Mouse (Mus musculus): Measurements from ENCODE around the gene Mrtfa. TPM values are rescaled to one million over a fixed set of nuclear protein-coding genes. Genes with fewer than 3 reads are reported as not detected.

Gene Mrtfa
- total RNA-seq, 2 experiments from 2014 or later: 58.0 to 66.8 TPM

- intact Hi-C loops (cut with DNase I): no loop called here
Observed at GRCm38 (mm10) chr15:81164560-81165310, 25.8 kb downstream of the Mrtfa start.

DNA sequence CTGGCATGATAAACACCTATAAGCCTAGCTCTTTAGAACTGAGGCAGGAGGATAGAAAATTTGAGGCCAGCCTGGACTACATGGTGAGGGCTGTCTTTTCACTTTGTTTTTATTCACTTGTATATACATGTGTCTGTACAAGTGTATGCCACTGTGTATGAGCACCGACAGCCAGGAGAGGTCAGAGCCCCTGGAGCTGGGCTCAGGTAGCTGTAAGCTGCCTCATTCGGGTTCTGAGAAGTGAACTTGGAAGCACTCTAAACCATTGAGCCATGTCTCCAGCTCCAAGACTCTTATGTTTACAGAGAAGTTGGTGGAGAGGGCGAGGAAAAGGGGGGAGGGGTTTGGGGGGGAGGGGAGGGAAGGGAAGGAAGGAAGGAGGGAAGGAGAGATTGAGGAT, 29.0 kb downstream of the Mrtfa start:
- intact Hi-C loops (cut with DNase I): no loop called here
- no peak for DNase-seq (ENCODE audit: low spot score in 2 of 2)

More at GRCm38 (mm10) chr15:81164560-81165310, 25.8 kb downstream of the Mrtfa start:
- DNase-seq (ENCODE audit: low spot score in 2 of 2): no peak

DNA sequence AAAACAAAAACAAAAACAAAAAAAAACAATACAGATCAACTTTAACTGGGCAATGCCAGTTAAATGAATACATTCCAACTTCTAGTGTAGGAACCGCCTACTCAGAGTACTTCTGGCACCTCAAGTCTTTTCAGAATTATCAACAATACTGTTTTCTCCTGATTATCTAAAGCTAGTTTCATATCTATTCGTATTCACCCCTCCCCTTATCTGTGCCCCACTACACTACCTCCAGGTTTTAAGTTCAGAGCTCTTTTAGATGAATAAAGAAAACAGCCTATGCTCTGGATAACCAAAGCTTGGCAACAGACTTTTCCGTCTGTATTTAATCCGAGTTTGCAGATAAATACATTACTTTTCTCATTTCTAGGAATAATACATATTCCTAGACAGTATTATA, 29.9 kb downstream of the Mrtfa start:
- DNase-seq (ENCODE audit: low spot score in 2 of 2): no peak
- intact Hi-C loops (cut with DNase I): no loop called here

DNA sequence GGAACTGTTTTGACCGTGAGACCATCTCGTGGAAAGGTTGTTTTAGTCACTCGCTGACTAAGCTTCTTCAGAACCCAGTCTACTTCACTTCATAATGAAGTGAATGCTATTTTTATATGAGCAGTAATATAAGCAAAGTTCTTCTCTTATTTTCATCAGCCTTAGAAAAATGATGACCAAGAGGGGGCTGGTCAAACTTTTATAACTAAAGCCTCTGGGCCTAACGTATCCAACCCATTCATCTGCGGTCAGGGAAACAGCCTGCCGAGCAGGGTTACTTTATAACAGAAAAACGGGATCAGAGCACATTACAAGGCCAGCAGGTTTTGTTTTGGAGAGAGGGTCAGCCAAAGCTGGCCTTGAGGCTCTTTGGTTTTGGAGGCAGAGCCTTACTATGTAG, 31.3 kb downstream of the Mrtfa start:
- intact Hi-C loops (cut with DNase I): no loop called here
- DNase-seq (ENCODE audit: low spot score in 2 of 2): no peak

- no peak for DNase-seq (ENCODE audit: low spot score in 2 of 2)
- intact Hi-C loops (cut with DNase I): no loop called here
Observed at GRCm38 (mm10) chr15:81158517-81159120, 31.9 kb downstream of the Mrtfa start.

- DNase-seq (ENCODE audit: low spot score in 2 of 2): no peak
- intact Hi-C loops (cut with DNase I): no loop called here
Observed at GRCm38 (mm10) chr15:81156453-81156852, 34.1 kb downstream of the Mrtfa start.

DNA sequence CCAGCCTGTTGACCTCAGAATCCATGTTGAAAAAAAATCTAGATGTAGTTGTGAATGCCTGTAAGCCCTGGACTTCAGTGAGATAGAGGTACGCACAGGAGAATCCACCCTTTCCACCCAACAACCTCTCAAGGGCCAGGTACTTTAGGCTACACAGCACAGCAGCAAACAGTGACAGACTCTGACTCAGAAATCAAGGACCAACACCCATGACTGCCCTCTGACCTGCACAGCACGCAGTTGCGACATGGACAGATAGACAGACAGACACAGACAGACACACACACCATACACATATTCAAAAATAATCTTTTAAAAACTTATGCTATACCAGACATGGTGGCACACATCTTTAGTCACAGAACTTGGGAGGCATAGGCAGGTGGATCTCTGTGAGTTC, 34.7 kb downstream of the Mrtfa start:
- intact Hi-C loops (cut with DNase I): no loop called here
- no peak for DNase-seq (ENCODE audit: low spot score in 2 of 2)

- intact Hi-C loops (cut with DNase I): no loop called here
- DNase-seq (ENCODE audit: low spot score in 2 of 2): no peak
Observed at GRCm38 (mm10) chr15:81154846-81155624, 35.5 kb downstream of the Mrtfa start.

GRCm38 (mm10) chr15:81141956-81142576, 48.5 kb downstream of the Mrtfa start:
- intact Hi-C loops (cut with DNase I): no loop called here
- DNase-seq (ENCODE audit: low spot score in 2 of 2): no peak

DNA sequence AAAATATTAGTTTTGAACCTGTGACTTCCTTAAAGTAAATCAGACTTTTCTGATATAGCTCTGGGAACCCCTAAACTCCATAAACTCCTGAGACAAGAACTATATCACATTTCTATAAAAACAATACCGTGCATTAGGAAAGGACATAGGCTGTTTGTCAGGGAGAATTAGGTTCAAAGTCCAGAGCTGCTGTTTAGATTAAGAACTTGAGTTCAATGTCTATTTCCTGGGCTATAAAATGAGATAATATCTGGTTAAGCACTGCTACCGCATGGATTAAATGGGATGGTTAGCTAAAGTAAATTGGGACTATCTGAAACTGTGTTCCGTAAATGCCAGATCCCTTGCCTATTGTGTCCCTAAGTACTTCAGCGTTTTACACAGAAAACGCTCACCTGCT, 50.6 kb downstream of the Mrtfa start:
- no peak for DNase-seq (ENCODE audit: low spot score in 2 of 2)
- intact Hi-C loops (cut with DNase I): no loop called here

DNA sequence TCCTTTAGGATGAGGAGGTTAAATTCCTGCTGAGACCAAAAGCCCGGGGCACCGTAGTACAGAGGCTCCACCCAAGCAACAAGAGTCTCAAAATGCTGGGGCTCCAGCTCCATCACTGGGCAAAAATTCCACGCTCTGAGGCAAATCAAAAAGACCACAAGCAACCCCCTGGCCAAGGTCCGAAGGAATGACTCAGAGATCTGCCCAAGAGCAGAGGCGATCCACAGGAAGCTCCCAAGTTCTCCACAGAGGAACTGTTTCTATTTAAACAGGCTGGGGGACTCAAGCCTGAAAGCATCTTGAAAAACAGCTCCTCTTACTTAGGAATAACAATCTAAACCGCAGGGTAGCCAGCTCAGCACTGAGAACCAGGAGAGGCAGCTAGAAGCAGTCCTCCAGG, 53.3 kb downstream of the Mrtfa start:
- intact Hi-C loops (cut with DNase I): no loop called here
- DNase-seq (ENCODE audit: low spot score in 2 of 2): no peak

DNA sequence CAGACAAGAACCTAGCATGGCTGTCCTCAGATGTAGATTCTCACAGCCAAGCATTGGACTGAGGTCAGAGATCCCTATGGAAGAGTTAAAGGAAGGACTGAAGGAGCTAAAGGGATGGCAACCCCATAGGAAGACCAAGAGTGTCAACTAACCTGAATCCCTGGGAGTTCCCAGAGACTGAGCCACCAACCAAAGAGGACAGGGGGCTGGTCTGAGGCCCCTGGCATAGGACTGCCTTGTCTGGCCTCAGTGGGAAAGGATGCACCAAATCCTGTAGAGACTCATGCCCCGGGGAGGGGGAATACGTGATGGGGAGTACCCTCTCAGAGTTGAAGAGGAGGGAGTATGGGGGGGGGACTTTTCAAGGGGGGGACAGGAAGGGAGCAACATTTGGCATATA, 56.8 kb downstream of the Mrtfa start:
- no peak for DNase-seq (ENCODE audit: low spot score in 2 of 2)
- intact Hi-C loops (cut with DNase I): no loop called here

GRCm38 (mm10) chr15:81131152-81131551, 59.4 kb downstream of the Mrtfa start:
- intact Hi-C loops (cut with DNase I): no loop called here
- no peak for DNase-seq (ENCODE audit: low spot score in 2 of 2)

- intact Hi-C loops (cut with DNase I): no loop called here
- DNase-seq (ENCODE audit: low spot score in 2 of 2): peak; percentile 37 to 65
Observed at GRCm38 (mm10) chr15:81129970-81130369, 60.6 kb downstream of the Mrtfa start.

DNA sequence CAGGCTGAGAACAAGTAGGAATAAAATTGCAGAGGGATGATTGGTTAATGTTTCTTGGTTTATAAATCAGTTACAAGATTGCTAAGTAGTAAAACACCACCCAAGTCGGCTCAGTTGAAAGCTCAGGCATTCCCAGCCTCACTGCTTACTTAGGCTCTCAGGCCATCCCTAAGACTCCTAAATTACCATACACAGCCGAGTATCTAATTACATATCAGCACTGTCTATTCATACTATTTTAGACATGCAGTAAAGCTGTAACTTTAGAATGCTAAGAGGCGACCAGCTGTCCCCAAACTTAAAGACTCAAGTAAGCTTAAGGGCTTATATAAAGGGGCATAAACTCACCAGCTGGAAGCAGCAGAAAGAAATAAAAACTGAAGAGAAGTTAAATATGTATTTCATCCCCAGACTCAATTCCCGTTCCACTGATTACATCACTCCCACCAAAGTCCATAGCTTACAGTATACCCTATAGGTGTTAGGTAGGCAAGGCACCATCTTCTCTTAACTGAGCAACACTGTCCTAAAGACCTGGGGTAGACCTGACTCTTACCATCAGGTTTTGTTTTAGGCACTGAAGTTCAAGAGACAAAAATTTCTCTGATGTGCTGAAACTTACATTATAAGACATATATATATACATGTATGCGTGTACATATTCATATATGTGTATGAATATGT, 62.3 kb downstream of the Mrtfa start:
- intact Hi-C loops (cut with DNase I): no loop called here
- DNase-seq (ENCODE audit: low spot score in 2 of 2): no peak

- intact Hi-C loops (cut with DNase I): no loop called here
Observed at GRCm38 (mm10) chr15:81124282-81124681, 66.3 kb downstream of the Mrtfa start.

DNA sequence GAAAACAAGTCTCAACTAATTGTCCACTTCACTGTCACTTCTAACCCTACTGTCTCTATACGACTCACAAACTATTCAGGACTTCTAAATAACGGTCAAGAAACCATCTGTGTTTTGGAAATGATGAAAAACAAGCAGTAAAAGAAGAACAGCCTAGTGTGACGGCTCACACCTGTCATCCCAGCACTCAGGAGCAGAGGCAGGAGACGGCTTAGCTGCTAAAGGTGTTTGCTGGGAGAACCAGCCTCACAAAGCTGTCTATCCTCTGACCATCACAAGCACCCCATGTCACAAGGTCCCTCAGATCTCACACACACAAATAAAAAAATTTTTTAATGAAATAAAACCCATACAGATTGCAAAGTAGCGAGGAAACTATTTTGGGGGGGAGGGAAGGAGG, 67.4 kb downstream of the Mrtfa start:
- intact Hi-C loops (cut with DNase I): no loop called here

More at GRCm38 (mm10) chr15:81124282-81124681, 66.3 kb downstream of the Mrtfa start:
- DNase-seq (ENCODE audit: low spot score in 2 of 2): no peak

GRCm38 (mm10) chr15:81122535-81122934, 68.0 kb downstream of the Mrtfa start:
- DNase-seq (ENCODE audit: low spot score in 2 of 2): no peak
- intact Hi-C loops (cut with DNase I): no loop called here

More for the DNA sequence above, 67.4 kb downstream of the Mrtfa start:
- no peak for DNase-seq (ENCODE audit: low spot score in 2 of 2)

GRCm38 (mm10) chr15:81122078-81122477, 68.5 kb downstream of the Mrtfa start:
- intact Hi-C loops (cut with DNase I): no loop called here

More at GRCm38 (mm10) chr15:81122078-81122477, 68.5 kb downstream of the Mrtfa start:
- no peak for DNase-seq (ENCODE audit: low spot score in 2 of 2)
